Mouse (Mus musculus): ENCODE measurements around the gene Fkbp5.

DNA sequence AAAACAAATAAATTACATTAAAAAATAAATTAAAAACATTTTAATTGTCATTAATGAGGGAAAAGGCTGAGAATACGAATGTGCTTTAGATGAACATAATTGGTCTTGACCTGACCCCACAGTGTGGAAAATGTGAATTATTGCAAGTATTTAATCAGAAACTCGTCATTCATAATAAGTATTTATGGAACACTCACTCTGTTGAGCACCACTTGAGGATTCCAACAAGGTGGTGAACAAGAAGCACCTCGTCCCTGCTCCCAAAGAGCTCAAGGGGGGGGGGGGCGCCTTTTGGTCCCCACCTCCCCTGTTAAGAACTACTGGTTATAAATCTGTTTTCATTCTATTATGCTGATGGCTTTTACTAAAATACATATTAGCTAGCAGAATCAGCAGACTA is 51.4 kb downstream of the Fkbp5 start:
- no peak for TF ChIP-seq CTCF (IDR thresholded peaks at IDR 0.05; ENCODE audit: low read depth)
- TF ChIP-seq EP300 (IDR thresholded peaks at IDR 0.05; ENCODE audit: low read depth), result no peak
